Mouse (Mus musculus): ENCODE results near the gene Inpp5b.

GRCm38 (mm10) chr4:124738013-124738412 is 3.6 kb upstream of the Inpp5b start:
- TF ChIP-seq CTCF (IDR thresholded peaks at IDR 0.05; ENCODE audit: borderline replicate concordance, insufficient read depth, low read length) (no peak), POLR2A (IDR thresholded peaks at IDR 0.05; ENCODE audit: low read depth, low read length) (no peak)
